Comparison of ENCODE assay signal across 8 mouse cellular contexts in the genomic region with DNA sequence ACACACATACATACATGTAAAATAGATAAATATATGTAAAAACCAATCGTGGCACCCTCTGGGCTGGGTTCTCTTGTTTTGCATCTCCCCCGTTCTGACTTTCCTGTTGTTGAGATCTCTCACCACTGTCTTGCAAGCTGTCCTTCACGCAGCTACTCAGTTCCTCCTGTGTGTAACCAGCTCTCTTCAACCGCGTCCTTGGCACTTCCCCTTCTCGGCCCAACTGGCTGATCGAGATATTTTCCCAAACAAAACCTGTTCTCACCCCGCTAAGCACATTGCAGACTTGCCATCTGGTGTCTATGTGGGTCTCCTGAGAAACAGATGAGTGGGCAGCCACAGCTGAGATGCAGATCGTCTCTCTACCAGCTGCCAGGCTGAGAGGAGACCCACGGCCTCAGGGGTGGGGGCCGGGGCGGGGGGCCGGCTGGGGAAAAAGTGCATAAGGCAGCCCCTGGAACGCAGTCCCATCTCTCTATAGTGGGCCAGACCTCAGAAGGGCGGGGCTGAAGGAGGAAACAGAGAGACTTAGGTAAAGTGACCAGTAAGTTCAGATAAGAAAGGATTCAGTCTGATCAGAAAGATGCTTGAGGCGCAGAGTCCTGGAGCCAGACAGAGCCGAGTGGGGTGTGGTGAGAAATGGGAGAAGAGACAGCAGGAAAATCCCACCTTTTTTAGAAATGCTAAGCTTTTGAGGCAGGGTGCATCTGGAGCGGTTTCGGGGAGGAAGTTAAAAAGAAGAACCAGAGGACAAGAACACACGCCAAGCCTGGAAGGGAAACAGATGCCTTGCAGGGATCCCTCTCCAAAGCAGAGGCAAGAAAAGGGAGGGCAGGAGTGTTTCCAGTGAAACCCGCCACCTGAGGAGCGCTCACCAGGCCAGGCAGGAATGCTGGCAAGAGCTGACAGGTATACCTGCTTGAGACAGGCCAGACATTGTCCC. TPM values are rescaled to one million over a fixed set of nuclear protein-coding genes. Genes with fewer than 3 reads are reported as not detected.
DNase-seq lines count a peak whose midpoint lies in the region; ATAC-seq and TF ChIP-seq lines count a peak whose summit lies in the region.

No protein-coding gene starts in this region.

- TF ChIP-seq CTCF in gastrocnemius, adult 2 months (IDR thresholded peaks at IDR 0.05): no peak

- H3K27me3 ChIP-seq in forebrain, embryonic 15.5 days: no peaks in the 10 kb centered on the region
- no peaks in the 10 kb centered on the region for H3K27me3 ChIP-seq in liver, embryonic 12.5 days (replicated peaks)

- 34% methylated on average over 22 of the region's 22 CpGs for WGBS in forebrain, embryonic 15.5 days
- 12% methylated on average over 22 of the region's 22 CpGs for WGBS in liver, embryonic 12.5 days (ENCODE audit: insufficient replicate concordance)

- H3K9me3 ChIP-seq in forebrain, embryonic 15.5 days: no peaks in the 10 kb centered on the region
- H3K9me3 ChIP-seq in liver, embryonic 12.5 days (replicated peaks): no peaks in the 10 kb centered on the region

- peaks cover 19% of the 10 kb centered on the region for H3K4me1 ChIP-seq in forebrain, embryonic 15.5 days
- peaks cover 69% of the 10 kb centered on the region for H3K4me1 ChIP-seq in liver, embryonic 12.5 days

- H3K4me3 ChIP-seq in gastrocnemius, adult 2 months: 0 out of 2 replicates have a peak overlapping the region, but pooled peaks have one; percentile 7
- no peak overlapping the region for H3K4me3 ChIP-seq in forebrain, embryonic 15.5 days
- H3K4me3 ChIP-seq in liver, embryonic 12.5 days: no peak overlapping the region

- peak overlapping the region; percentile 22; the same call in 1 of the 2 replicates for H3K4me2 ChIP-seq in forebrain, embryonic 15.5 days (replicated peaks)
- H3K4me2 ChIP-seq in liver, embryonic 12.5 days: peak overlapping the region; percentile 37

- DNase-seq in gastrocnemius, adult 2 months: no peak
- no peak for DNase-seq in gastrocnemius, postnatal 25 days
- DNase-seq in kidney, postnatal 14 days: peak; percentile 26
- peak; percentile 58 for DNase-seq in naive thymus-derived CD4-positive, alpha-beta T cell, adult 2 months (ENCODE audit: low read depth)
- peak; percentile 91 for DNase-seq in telencephalon, adult 2 months (ENCODE audit: low read depth, low spot score)

- H3K9ac ChIP-seq in forebrain, embryonic 15.5 days (replicated peaks): no peak overlapping the region
- H3K9ac ChIP-seq in liver, embryonic 12.5 days: peak overlapping the region; percentile 9

- H3K36me3 ChIP-seq in forebrain, embryonic 15.5 days: no peaks in the 10 kb centered on the region
- H3K36me3 ChIP-seq in liver, embryonic 12.5 days: no peaks in the 10 kb centered on the region

- H3K27ac ChIP-seq in gastrocnemius, adult 2 months: 0 out of 2 replicates have a peak overlapping the region, but pooled peaks have one; percentile 16
- H3K27ac ChIP-seq in forebrain, embryonic 15.5 days (replicated peaks): peak overlapping the region; percentile 86
- H3K27ac ChIP-seq in liver, embryonic 12.5 days: peak overlapping the region; percentile 91

- peak; percentile 51 for ATAC-seq in activated CD4-positive, CD25-positive, alpha-beta regulatory T cell, adult 4 months
- ATAC-seq in forebrain, embryonic 15.5 days (replicated peaks): peak; percentile 85
- no peak for ATAC-seq in liver, embryonic 12.5 days

- intact Hi-C loops in gastrocnemius, adult 2 months (cut with DNase I): loop anchor here (5.0 kb wide), 1 partner anchor 229 kb away; the partner anchor contains the start of gene Man2a2

RNA-seq across cellular contexts. Expression of gene Idh2, which starts 28.4 kb away (rescaled TPM):
- total RNA-seq in gastrocnemius, adult 2 months (2021): 100 to 1,000 TPM; 236 to 647 TPM
- total RNA-seq in gastrocnemius, postnatal 25 days (2021): 100 to 1,000 TPM; 102 to 256 TPM
- 10 to 100 TPM; 24.8 to 31.7 TPM for polyA plus RNA-seq in activated CD4-positive, CD25-positive, alpha-beta regulatory T cell, adult 4 months (2017; shearing (Covaris generic))
- 299 and 300 TPM in 2 replicates for polyA plus RNA-seq in forebrain, embryonic 15.5 days (2015; fragmentation: Nextera tagmentation; extraction: Ambion mirVana)
- polyA plus RNA-seq in liver, embryonic 12.5 days (2016; fragmentation: Nextera tagmentation; extraction: Ambion mirVana): 158 and 160 TPM in 2 replicates

RNA-seq across cellular contexts. Expression of gene Sema4b, which starts 43.0 kb away (rescaled TPM):
- total RNA-seq in gastrocnemius, adult 2 months (2021): 1 to 10 TPM; 1.8 to 2.1 TPM
- total RNA-seq in gastrocnemius, postnatal 25 days (2021): 1 to 10 TPM; 1.6 to 2.5 TPM
- polyA plus RNA-seq in activated CD4-positive, CD25-positive, alpha-beta regulatory T cell, adult 4 months (2017; shearing (Covaris generic)): 10 to 100 TPM; 16.5 to 26.1 TPM
- 22.7 and 24.7 TPM in 2 replicates for polyA plus RNA-seq in forebrain, embryonic 15.5 days (2015; fragmentation: Nextera tagmentation; extraction: Ambion mirVana)
- polyA plus RNA-seq in liver, embryonic 12.5 days (2016; fragmentation: Nextera tagmentation; extraction: Ambion mirVana): 16.9 and 17.9 TPM in 2 replicates

Comparison
In these comparisons a context has a peak if more than half of its experiments do, and no peak if none do; other contexts are left out.
1. DNase-seq: peak in kidney, postnatal 14 days (single experiment), naive thymus-derived CD4-positive, alpha-beta T cell, adult 2 months (single experiment) and telencephalon, adult 2 months (single experiment); none in gastrocnemius, adult 2 months (single experiment) and gastrocnemius, postnatal 25 days (single experiment).
2. H3K27ac ChIP-seq: peak in every context shown above with its lines; median percentile 91 in liver, embryonic 12.5 days; 86 in forebrain, embryonic 15.5 days; 16 in gastrocnemius, adult 2 months.